Mouse (Mus musculus) liver, embryonic 15.5 days (tissue): ENCODE data around the gene Exo5. TPM values are rescaled to one million over a fixed set of nuclear protein-coding genes. Genes with fewer than 3 reads are reported as not detected.

Experiments
- ATAC-seq: fragments of 200-750 bp; cut with Nextera tagmentation; 2 replicates; pipeline ENCODE4 v1.8.0; 2017; ENCODE audit warnings: moderate number of reproducible peaks, mild to moderate bottlenecking, moderate library complexity; ENCODE audit not compliant: insufficient read depth
- H3K27ac ChIP-seq: fragments of 300-500 bp; sonication (generic); replicated peaks from 2 replicates; pipeline ENCODE4 v1.5.1; 2015; ENCODE audit warnings: mild to moderate bottlenecking, inconsistent platforms
- H3K27me3 ChIP-seq: fragments of 300-500 bp; sonication (generic); 2 replicates; pipeline ENCODE4 v1.6.1; 2015; ENCODE audit warnings: mild to moderate bottlenecking, inconsistent platforms
- H3K36me3 ChIP-seq: fragments of 300-500 bp; sonication (generic); replicated peaks from 2 replicates; pipeline ENCODE4 v1.6.1; 2015; ENCODE audit warnings: moderate library complexity, mild to moderate bottlenecking, inconsistent platforms
- H3K4me1 ChIP-seq: fragments of 300-500 bp; sonication (generic); replicated peaks from 2 replicates; pipeline ENCODE4 v1.6.1; 2015; ENCODE audit warnings: inconsistent platforms
- H3K4me2 ChIP-seq: fragments of 300-500 bp; sonication (generic); 2 replicates; pipeline ENCODE4 v1.6.1; 2015; ENCODE audit warnings: moderate library complexity, mild to moderate bottlenecking, inconsistent platforms
- H3K4me3 ChIP-seq: fragments of 300-500 bp; sonication (generic); replicated peaks from 2 replicates; pipeline ENCODE4 v1.5.1; 2015; ENCODE audit warnings: mild to moderate bottlenecking, inconsistent platforms
- H3K9ac ChIP-seq: fragments of 300-500 bp; sonication (generic); 2 replicates; pipeline ENCODE4 v1.6.1; 2015; ENCODE audit warnings: moderate library complexity, mild to moderate bottlenecking, inconsistent platforms
- H3K9me3 ChIP-seq: fragments of 300-500 bp; sonication (generic); replicated peaks from 2 replicates; pipeline ENCODE4 v1.6.1; 2016; ENCODE audit warnings: inconsistent platforms
- WGBS: fragments of 180-500 bp; shearing (Covaris S2); methylation state at CpG from one replicate; pipeline ENCODE4 v1.1.7; 2015; ENCODE audit warnings: mixed read lengths; ENCODE audit not compliant: insufficient replicate concordance; 5-methylcytosine and 5-hydroxymethylcytosine counted together
- polyA plus RNA-seq: library from polyadenylated mRNA; unstranded; fragments of >200 nt; fragmentation: Nextera tagmentation; extraction: Ambion mirVana; gene quantifications from 2 replicates; pipeline ENCODE4 v1.2.1, GENCODE M21; 2015

Gene Exo5
- polyA plus RNA-seq, 1 experiment from 2014 or later, result 6.2 TPM

DNA sequence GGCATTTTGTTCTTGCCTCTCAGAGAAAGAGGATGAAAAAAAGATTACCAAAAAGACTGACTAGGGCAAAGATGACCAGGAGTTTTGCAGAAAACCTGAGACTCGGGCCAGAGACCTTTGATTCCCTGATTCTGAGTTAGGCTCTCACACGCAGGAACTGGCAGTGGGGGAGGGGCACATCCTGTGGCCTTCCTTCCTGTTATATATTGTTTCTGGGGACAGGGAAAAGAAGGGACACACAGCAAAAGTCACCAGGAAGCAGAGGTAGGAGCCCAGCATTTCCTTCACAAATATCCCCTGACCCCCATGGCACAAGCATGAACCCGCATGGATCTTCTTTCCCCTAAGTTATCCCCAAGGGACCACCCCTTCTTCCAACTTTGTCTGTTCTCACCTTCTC, 24.1 kb upstream of the Exo5 start:
- Histone ChIP-seq H3K27ac (no peak overlapping the region), H3K4me3 (no peak overlapping the region), H3K4me2 (no peak overlapping the region), H3K4me1 (peaks cover 34% of the 10 kb centered on the region), H3K36me3 (peaks cover 8% of the 10 kb centered on the region; the same call in 1 of the 2 replicates), H3K9me3 (no peaks in the 10 kb centered on the region), H3K9ac (no peak overlapping the region), H3K27me3 (no peaks in the 10 kb centered on the region)
- no peak for ATAC-seq
- 42% methylated on average over 3 of the region's 3 CpGs for WGBS

DNA sequence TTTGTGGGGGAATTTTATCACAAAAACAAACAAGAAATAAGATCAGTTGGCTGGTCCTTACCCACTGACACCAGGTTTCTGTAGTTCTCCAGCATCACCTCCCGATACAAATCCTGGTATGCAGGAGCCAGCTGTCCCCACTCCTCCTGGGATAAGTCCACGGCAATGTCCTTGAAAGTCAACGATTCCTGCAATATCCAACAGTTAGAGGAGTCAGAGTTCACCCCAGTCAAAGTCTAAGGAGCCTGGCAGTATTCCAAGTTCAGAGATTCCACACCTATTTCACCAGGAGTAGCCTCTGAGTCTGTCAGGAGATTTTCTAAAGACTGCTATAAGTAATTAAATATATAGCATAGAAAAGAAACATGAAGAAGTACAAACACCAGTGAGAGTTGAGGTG, 10.2 kb upstream of the Exo5 start:
- Histone ChIP-seq H3K27ac (no peak overlapping the region), H3K9me3 (0 out of 2 replicates have a peak, but pooled peaks cover 3% of the 10 kb centered on the region), H3K4me2 (no peak overlapping the region), H3K4me1 (no peaks in the 10 kb centered on the region), H3K27me3 (no peaks in the 10 kb centered on the region), H3K9ac (no peak overlapping the region), H3K36me3 (peaks cover 13% of the 10 kb centered on the region), H3K4me3 (no peak overlapping the region)
- ATAC-seq, result no peak
- 71% methylated on average over 3 of the region's 3 CpGs for WGBS

DNA sequence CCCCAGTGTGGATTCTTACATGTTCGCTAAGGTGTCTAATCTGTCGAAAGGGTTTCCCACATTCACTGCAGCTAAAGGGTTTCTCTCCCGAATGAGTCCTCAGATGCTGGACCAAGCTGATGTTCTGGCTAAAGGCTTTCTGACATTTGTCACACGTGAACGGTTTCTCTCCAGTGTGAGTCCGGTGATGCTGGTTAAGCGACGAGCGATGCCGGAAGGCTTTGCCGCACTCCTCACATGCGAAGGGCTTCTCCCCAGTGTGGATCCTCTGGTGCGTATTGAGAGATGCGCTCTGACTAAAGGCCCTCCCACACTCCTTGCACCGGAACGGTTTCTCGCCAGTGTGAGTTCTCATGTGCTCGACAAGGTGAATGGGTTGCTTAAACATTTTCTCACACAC, 5.9 kb upstream of the Exo5 start:
- 90% methylated on average over 18 of the region's 18 CpGs for WGBS
- Histone ChIP-seq H3K4me2 (no peak overlapping the region), H3K4me1 (no peaks in the 10 kb centered on the region), H3K4me3 (no peak overlapping the region), H3K9ac (no peak overlapping the region), H3K9me3 (0 out of 2 replicates have a peak, but pooled peaks cover 3% of the 10 kb centered on the region), H3K27ac (no peak overlapping the region), H3K36me3 (peaks cover 13% of the 10 kb centered on the region), H3K27me3 (no peaks in the 10 kb centered on the region)
- no peak for ATAC-seq

DNA sequence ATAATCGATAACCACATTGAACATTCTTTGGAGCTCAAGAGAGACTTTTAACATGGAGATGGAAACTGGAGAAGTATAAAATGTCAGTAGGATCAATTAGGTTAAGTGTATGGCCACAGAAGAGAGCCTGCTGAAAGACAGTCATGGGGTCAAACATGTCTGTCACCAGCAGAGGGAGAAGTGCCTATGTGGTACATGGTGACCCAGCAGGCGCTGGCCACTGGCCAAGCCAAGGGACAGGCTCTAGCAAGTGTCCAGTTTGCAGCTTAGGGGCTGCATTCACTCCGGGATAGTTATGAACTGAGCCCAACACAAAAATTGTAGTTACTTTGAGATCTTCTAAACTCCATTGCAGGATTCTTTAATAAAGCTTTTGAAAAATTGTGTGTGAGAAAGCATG, 3.9 kb upstream of the Exo5 start:
- 61% methylated on average over 3 of the region's 3 CpGs for WGBS

DNA sequence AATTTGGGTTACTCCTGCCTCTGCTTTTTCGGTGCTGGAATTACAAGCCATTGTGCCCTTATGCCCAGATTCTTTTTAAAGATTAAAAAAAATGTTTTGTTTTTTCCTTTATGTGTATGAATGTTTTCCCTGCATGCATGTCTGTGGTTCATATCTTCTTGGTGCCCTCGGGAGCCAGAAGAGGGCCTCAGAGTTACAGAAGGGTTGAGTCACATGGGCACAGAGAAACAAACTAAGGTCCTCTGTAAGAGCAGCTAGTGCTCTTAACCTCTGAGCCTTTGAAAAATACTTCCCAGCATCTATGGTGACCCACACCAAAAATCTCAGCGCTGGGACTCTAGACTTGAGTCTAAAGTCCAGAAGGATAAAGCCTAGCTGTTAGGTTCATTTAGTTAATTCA, 569 bp upstream of the Exo5 start:
- Histone ChIP-seq H3K4me3 (peak overlapping the region; percentile 74), H3K4me1 (peaks cover 22% of the 10 kb centered on the region), H3K9ac (peak overlapping the region; percentile 69), H3K36me3 (peaks cover 15% of the 10 kb centered on the region; the same call in 1 of the 2 replicates), H3K9me3 (0 out of 2 replicates have a peak, but pooled peaks cover 3% of the 10 kb centered on the region), H3K27me3 (no peaks in the 10 kb centered on the region), H3K27ac (peak overlapping the region; percentile 77), H3K4me2 (peak overlapping the region; percentile 77)
- peak; percentile 77 for ATAC-seq
- WGBS, result 10% methylated on average over 3 of the region's 3 CpGs

More for the DNA sequence above, 3.9 kb upstream of the Exo5 start:
- Histone ChIP-seq H3K9ac (no peak overlapping the region), H3K4me2 (no peak overlapping the region), H3K4me1 (peaks cover 16% of the 10 kb centered on the region), H3K27me3 (no peaks in the 10 kb centered on the region), H3K9me3 (0 out of 2 replicates have a peak, but pooled peaks cover 3% of the 10 kb centered on the region), H3K4me3 (no peak overlapping the region), H3K27ac (no peak overlapping the region), H3K36me3 (peaks cover 13% of the 10 kb centered on the region)
- no peak for ATAC-seq

DNA sequence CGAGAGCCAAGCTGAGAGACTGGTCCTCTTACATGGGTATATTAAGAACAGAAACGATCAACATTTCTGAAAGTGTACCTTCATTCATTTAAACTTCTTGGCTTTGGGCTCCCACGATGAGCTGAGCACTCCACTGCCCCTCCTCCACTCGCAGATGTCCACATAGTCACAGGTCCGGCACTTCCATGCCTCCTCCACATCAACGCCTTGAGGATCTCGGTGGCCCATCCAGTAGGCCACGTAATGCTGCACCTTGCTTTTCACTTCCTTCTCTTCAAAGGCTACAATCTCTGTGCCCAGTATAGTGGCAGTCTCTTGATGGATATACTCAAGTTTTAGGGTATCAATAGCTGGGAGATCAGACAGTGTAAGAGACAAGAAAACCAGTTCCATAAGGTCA, 3.4 kb downstream of the Exo5 start:
- Histone ChIP-seq H3K4me1 (peaks cover 22% of the 10 kb centered on the region), H3K27ac (no peak overlapping the region), H3K36me3 (peaks cover 14% of the 10 kb centered on the region; the same call in 1 of the 2 replicates), H3K4me3 (no peak overlapping the region), H3K9me3 (no peaks in the 10 kb centered on the region), H3K9ac (no peak overlapping the region), H3K4me2 (no peak overlapping the region), H3K27me3 (no peaks in the 10 kb centered on the region)
- whole genome bisulfite sequencing, result 81% methylated on average over 8 of the region's 8 CpGs
- no peak for ATAC-seq

DNA sequence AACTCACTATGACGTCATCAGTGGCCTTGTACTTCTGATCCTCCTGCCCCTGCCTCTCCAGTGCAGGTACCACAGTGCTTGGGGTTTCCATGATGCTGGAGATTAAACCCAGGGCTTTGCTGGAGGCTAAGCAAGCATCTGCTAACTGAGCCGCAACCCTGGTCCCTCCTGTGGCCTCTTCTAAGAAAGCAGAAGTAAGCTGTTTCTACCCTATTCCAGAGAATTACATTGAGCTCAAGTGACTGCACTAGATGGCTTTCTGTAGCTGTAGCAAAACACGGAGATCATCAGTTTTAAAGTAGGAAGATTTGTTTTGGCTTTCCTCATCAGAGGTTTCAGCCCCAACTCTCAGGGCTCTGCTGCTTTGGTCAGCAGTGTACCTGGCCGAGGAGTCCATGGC, 10.3 kb downstream of the Exo5 start:
- ATAC-seq, result no peak
- Histone ChIP-seq H3K4me3 (no peak overlapping the region), H3K4me1 (0 out of 2 replicates have a peak, but pooled peaks cover 3% of the 10 kb centered on the region), H3K9me3 (no peaks in the 10 kb centered on the region), H3K4me2 (no peak overlapping the region), H3K9ac (no peak overlapping the region), H3K36me3 (no peaks in the 10 kb centered on the region), H3K27ac (no peak overlapping the region), H3K27me3 (no peaks in the 10 kb centered on the region)
- 29% methylated on average over 4 of the region's 4 CpGs for WGBS

DNA sequence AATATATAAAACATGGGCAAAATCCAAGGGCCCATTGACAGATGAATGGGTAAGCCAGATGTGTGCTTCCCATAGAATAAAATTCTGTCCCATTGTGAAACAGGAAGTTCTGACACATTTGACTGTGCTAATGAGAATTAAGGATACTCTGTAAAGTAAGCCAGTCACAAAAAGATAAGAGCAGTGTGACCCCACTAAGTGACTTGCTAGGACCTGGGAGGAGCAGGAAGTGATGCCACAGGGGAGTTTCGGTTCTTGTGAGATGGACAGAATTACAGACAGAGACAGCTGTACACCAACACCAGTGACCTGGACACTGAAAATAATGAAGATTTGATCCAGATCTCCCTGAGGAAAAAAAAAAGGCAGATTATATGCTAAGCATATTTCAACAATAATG, 11.0 kb downstream of the Exo5 start:
- 20% methylated on average over 1 of the region's 1 CpGs for WGBS
- Histone ChIP-seq H3K36me3 (no peaks in the 10 kb centered on the region), H3K9ac (no peak overlapping the region), H3K27ac (no peak overlapping the region), H3K4me3 (no peak overlapping the region), H3K27me3 (no peaks in the 10 kb centered on the region), H3K4me1 (0 out of 2 replicates have a peak, but pooled peaks cover 3% of the 10 kb centered on the region), H3K9me3 (no peaks in the 10 kb centered on the region), H3K4me2 (no peak overlapping the region)
- ATAC-seq, result no peak

DNA sequence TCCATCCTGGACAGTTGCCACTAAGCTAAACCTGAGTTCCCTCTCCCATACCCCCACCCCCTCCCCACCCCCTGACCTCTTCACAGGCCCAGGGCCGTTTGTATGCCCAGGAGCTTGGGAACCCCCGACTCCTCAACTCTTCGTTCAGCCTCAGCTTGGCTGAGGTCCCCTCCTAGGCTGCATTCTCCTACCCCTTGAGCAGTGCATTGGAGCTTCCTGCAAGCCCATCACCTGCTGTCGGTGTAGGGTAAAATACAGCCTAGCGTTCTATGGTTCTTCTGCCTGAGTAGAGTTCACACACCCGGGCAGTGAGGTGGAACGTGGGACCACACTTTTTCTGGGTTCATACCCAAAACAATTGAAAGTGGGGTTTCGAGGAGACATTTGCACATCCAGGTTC, 11.4 kb downstream of the Exo5 start:
- Histone ChIP-seq H3K9me3 (no peaks in the 10 kb centered on the region), H3K27ac (no peak overlapping the region), H3K9ac (no peak overlapping the region), H3K36me3 (no peaks in the 10 kb centered on the region), H3K4me3 (no peak overlapping the region), H3K4me2 (no peak overlapping the region), H3K4me1 (0 out of 2 replicates have a peak, but pooled peaks cover 3% of the 10 kb centered on the region), H3K27me3 (no peaks in the 10 kb centered on the region)
- ATAC-seq, result no peak
- WGBS, result 52% methylated on average over 8 of the region's 8 CpGs

DNA sequence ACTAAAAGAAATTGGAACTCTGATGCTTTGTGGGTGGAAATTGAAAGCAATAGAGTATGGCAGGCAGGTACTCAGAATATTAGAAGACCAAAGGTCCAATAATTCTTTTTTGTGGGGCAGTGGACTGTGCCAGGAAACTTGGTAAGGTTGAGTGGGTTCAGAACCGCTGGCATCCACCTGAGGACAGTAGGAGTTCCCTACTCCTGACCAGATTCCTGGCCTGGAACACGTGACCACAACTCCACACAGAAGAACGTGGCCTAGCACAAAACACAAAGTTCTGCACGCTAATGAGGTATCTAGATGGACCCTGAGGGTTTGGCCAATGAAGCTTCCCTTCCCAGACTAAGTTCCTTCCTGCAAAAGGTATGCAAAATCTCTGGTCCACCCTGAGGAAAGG, 12.0 kb downstream of the Exo5 start:
- Histone ChIP-seq H3K4me1 (0 out of 2 replicates have a peak, but pooled peaks cover 3% of the 10 kb centered on the region), H3K9me3 (no peaks in the 10 kb centered on the region), H3K27me3 (no peaks in the 10 kb centered on the region), H3K4me2 (no peak overlapping the region), H3K4me3 (no peak overlapping the region), H3K36me3 (no peaks in the 10 kb centered on the region), H3K27ac (no peak overlapping the region), H3K9ac (no peak overlapping the region)
- no peak for ATAC-seq
- WGBS, result 45% methylated on average over 4 of the region's 4 CpGs

DNA sequence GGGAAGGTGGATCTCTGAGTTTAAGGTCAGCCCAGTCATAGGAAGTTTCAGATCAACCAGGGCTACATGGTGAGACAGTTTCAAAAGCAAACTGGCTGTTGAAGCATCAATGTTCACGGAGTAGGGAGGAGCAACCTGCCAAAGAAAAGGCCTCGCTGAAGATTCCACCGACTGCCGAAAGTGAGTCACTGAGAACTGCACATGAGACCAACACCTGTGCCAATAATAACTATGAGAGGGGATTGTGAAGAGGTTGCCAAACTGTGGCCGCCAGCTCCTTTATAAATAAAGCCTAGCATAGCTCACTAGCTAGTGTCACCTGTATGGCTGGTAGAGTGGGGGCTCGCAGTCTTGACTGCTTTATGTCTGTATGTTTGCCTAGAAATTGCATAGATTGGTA, 13.7 kb downstream of the Exo5 start:
- Histone ChIP-seq H3K27ac (no peak overlapping the region), H3K9ac (no peak overlapping the region), H3K4me1 (0 out of 2 replicates have a peak, but pooled peaks cover 3% of the 10 kb centered on the region), H3K4me3 (no peak overlapping the region), H3K9me3 (no peaks in the 10 kb centered on the region), H3K36me3 (no peaks in the 10 kb centered on the region), H3K27me3 (no peaks in the 10 kb centered on the region), H3K4me2 (no peak overlapping the region)
- no peak for ATAC-seq
- 70% methylated on average over 6 of the region's 6 CpGs for WGBS

DNA sequence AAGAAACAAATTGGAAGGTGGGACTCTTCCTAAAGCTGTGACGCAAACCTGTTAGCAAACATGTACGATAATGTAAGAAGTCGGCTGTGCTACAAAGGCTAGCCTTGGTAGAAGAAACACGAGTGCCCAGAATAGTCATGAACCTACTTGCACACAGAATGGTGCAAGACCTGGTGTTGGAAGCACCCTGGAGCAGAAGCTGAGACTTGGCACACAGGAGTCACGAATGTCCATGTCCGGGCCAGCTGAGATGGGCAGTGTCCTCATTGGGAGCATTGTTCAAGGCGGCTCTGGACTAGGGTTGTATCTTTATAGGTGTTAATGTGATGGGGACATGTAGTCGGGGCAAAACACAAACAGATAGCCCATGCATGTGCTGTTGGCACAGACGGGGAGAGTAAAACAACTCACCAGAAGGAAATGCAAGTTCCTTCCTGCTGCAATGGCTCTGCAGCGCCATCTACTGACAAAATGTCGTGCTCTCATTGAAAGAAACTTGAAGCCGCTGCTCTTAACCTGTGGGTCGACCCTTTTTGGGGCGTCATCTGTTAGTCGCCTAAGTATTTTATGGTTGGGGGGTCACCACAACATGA, 15.2 kb downstream of the Exo5 start:
- 26% methylated on average over 15 of the region's 15 CpGs for whole genome bisulfite sequencing
- Histone ChIP-seq H3K4me3 (no peak overlapping the region), H3K4me1 (0 out of 2 replicates have a peak, but pooled peaks cover under 1% of the 10 kb centered on the region), H3K27me3 (no peaks in the 10 kb centered on the region), H3K9me3 (no peaks in the 10 kb centered on the region), H3K9ac (no peak overlapping the region), H3K27ac (no peak overlapping the region), H3K36me3 (no peaks in the 10 kb centered on the region), H3K4me2 (0 out of 2 replicates have a peak overlapping the region, but pooled peaks have one; percentile 4)
- ATAC-seq, result no peak
